Mouse (Mus musculus) skeletal muscle tissue, postnatal 0 days (tissue): ENCODE data around the gene Zfp788. TPM values are rescaled to one million over a fixed set of nuclear protein-coding genes. Genes with fewer than 3 reads are reported as not detected.

Experiments
- polyA plus RNA-seq: library from polyadenylated mRNA; unstranded; fragments of >200 nt; fragmentation: Nextera tagmentation; extraction: Ambion mirVana; gene quantifications from 2 replicates; pipeline ENCODE4 v1.2.1, GENCODE M21; 2015

Gene Zfp788
- polyA plus RNA-seq: 3.7 and 4.3 TPM in 2 replicates

GRCm38 (mm10) chr7:41632409-41633220 is at the start of gene Zfp788:
Gene Zfp788 (plus strand): TSS chr7:41633203.

GRCm38 (mm10) chr7:41599034-41599813 is 33.8 kb upstream of the Zfp788 start, which contains the start of gene 2610021A01Rik:
Gene 2610021A01Rik (plus strand): TSS chr7:41599230.

Other genes starting within 250 kb of the Zfp788 start
- gene AI987944, start 239.8 kb upstream of the Zfp788 start, polyA plus RNA-seq: 7.7 and 8.6 TPM in 2 replicates
- 0.04 TPM in 1 of 2 replicates, not detected in the other for gene Vmn2r57, start 184.5 kb upstream of the Zfp788 start, polyA plus RNA-seq
- gene Gm20449, start 133.8 kb upstream of the Zfp788 start, polyA plus RNA-seq: not detected in 2 replicates
- gene AW146154, start 133.3 kb upstream of the Zfp788 start, polyA plus RNA-seq: 4.5 and 4.6 TPM in 2 replicates
- not detected in 2 replicates for gene Gm6871, start 59.5 kb upstream of the Zfp788 start, polyA plus RNA-seq
- gene 2610021A01Rik, start 34.0 kb upstream of the Zfp788 start, polyA plus RNA-seq: 3.4 and 4.0 TPM in 2 replicates
- gene Vmn2r58, start 239.5 kb downstream of the Zfp788 start, polyA plus RNA-seq: not detected in 2 replicates